Mouse (Mus musculus) right cerebral cortex, adult 2 months (tissue): Measurements from ENCODE around the gene Gm4869.

Experiments
- DNase-seq, 2 experiments: peaks; one replicate each; pipeline ENCODE4 v3.0.0; 2021 to 2022; ENCODE audit warnings: low spot score in 2 of 2

Gm4869 gene

GRCm38 (mm10) chr5:140521196-140521595 lies 75.8 kb downstream of the Gm4869 start:
- DNase-seq, result no peak

GRCm38 (mm10) chr5:140526754-140527153 lies 81.3 kb downstream of the Gm4869 start:
- no peak for DNase-seq

GRCm38 (mm10) chr5:140538111-140538683 lies 92.8 kb downstream of the Gm4869 start:
- no peak for DNase-seq

- DNase-seq, result peak; percentile 82 to 86
These were observed 94.7 kb downstream of the Gm4869 start for GRCm38 (mm10) chr5:140540106-140540505.

GRCm38 (mm10) chr5:140542811-140543575 lies 97.5 kb downstream of the Gm4869 start:
- peak; percentile 51 to 63 for DNase-seq
